Mouse (Mus musculus) retina, adult 2 months (tissue): Measurements from ENCODE around the gene Prkd3.

Source experiments
- DNase-seq: peaks from one replicate; pipeline ENCODE4 v3.0.0-alpha.2; 2012; ENCODE audit warnings: low read depth, low spot score

Prkd3 gene

DNA sequence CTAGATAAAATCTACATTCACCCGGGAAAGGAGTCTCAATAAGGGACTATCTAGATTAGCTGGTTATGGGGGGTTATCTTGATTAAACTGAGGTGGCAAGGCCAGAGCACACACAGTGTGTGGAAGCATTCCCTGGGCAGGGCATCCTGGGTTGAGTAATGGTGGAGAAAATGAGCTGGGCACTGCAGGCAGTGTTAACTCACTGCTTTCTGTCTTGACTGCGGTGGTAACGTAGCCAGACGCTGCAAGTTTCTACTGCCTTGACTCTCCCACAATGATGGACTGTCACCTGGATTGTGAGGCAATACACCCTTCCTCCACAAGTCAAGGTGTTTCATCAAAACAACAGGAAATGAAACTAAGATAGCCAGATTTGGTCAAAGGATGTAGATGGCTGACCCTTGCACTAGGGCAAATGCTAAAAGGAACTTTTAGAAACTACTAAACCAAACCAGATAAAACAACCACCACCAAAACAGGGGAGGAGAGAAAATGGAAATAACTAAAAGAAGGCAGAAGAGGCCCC, 20.8 kb downstream of the Prkd3 start:
- no peak for DNase-seq

DNA sequence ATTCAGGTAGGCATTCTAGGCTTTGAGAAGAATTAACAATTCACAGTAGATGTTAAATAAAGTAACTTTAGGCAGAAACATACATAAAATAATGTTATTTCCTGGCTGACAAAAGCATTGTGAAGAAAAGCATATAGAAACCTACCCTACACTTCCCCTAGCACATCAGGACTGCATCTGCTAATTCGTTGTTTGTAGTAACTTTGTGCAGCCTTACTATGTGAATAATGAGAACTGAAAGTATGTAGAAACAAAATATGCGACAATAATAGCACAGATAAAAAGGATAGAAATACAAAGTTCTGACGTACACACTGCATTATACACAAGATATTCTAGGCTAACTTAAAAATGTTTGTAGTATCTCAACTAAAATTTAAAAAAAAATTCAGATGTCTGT, 21.4 kb downstream of the Prkd3 start:
- no peak for DNase-seq

DNA sequence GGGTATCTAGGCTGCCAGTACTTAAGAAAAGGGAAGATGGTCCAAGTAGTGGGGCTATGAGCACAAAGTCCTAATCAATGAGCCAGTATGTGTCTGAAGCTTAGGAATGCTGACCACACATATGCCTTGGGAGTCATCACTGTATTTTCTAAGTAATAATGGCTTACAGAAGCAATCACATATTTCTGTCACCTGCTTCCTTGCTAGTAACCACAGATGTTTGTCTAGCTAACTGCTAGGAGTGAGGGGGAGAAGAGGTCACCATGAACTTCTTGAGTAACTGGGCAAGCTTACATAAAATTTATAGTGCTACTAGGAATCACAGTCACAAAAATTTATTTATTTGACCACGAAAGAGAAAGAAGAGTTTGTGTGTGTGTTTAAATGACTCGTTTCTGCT, 22.5 kb downstream of the Prkd3 start:
- DNase-seq, result no peak

DNA sequence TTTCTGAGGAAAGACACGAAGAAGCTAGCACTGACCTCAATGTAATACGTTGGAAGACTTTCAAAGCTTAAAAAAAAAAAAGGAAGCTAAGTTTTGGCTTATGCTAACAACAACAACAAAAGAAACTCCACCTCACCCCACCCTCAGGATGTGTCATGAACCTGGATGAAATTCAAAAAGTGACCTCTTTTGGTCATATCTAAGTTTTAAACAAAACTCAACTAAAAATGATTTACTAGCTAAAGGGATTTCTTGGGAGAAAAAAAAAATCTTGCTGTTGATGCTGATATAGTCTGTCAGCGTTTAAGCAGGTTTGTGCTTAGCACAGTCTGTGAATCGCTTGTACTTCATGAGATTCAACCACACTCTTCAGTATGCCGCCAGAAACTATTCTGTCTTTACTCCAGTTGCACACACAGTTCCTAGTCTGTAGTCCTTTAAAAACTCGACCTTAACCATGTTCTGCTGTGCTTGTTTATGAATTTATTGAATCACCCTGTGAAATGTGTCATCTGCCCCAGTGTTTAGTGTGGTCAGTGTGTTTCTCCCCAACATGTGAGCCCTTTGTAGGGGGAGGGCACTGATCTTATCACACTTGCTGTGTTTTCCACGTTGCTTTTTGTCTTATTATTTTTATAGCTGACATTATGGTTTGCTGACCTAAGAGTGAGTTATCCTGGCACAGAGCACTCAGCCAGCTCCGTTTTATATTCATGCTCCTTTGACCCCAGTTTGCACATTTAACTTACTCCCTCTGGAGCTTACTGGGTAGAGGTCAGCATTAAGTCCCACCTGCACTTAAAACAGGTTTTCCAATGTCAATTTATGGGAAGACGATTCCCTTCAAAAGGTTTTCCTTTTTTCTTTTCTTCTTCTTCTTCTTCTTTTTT, 25.4 kb downstream of the Prkd3 start:
- no peak for DNase-seq

DNA sequence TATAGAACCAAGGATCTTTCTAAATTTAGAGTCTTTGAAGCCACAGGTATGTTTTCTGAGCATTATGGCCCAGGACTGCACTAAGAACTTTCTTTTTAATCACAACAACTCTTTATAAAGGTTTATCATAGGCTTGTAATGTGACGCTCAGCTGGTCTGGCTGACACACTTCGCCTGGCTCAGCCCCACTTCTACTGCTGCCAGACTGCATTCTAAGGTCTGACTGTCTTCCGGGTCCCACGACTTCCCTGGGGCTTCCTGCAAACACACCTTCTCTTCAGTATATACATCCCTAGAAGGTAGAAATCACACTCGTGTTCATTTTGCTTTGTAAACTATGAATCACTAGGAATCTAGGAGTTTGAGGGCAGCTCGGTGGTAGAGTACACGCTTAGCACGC, 26.2 kb downstream of the Prkd3 start:
- no peak for DNase-seq

DNA sequence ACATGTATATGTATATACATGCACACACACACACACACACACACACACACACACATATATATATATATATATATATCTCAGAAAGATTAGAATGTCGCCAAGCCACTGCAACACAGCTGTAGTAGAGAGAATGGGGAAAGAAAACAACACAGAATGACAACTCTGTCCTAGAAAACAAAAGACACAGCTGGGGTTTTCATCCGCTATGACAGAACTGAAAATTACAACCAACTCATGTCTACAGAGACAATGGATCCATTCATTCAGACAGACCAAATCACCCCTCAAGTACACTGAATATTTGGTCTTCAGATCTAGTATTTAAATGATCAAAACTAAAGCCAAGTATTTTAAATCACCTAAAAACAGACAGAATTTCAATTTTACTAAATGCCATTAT, 26.9 kb downstream of the Prkd3 start:
- DNase-seq, result no peak

DNA sequence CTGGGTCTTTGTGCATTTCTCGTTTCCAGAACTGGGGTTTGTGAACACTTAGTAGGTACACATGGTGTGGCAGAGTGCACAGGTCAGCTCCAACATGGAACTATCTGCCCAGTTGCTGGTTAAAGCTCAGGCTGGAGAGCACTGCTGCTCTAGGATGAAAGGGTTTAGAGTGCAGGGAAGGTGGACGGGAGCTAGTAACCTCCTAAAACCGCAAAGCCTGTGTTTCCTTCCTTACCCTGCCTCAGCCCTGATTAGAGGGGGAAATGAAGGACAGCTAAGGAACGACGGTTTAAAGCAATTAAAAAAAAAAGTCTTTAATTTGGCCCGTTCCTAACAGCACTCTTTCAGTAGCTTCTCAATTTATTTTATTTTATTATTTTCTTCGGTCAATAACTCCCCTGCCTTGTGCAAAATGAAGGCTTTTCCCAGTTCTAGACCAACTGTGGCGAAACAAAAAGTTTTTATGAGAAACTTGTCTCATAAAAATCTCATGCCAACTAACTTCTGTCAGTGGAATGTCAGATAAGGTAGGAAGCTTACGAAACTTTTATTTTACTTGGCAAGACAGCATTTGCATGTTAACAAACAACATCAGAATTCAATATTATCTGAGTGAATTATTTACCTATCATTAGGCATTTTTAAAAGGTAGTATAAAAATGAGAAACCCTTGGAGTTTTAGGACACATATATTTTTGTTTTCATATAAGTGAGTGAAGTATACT, 28.2 kb downstream of the Prkd3 start:
- no peak for DNase-seq

DNA sequence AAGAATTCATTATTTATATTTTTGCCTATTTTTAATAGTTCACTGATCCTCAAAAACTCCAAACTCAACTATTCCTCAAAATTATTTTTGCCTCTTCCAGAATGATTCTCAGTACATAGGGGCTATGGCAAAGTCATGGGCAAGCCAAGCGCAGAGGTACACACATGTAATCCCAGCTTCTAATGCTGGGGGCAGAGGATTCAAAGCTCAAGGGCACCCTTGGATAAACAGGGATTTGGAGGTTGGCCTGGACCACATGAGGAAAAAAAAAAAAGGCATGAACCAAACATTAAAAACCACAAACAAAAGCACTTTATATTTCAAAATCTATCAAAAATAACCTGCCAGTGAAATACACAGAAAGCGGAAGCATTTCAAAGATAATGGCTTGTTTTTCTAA, 29.1 kb downstream of the Prkd3 start:
- no peak for DNase-seq

DNA sequence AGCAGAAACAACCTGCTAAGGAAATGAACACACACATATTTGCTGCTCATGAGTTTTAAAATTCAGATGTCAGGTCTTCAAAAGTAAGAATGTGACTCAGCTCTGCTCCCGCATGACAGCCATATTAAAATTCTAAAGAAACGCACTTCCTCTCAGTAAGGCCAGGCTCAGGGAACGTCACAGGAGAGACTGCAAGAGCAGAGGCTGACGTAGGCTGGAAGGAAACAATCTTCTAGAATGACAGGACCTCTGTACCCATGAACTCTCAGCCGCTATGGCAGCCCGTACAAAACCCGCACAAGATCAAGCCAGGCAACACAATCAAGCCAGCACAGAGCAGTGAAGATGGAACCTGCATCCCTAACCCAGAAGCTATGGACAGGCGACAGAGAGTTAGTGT, 31.6 kb downstream of the Prkd3 start:
- no peak for DNase-seq

DNA sequence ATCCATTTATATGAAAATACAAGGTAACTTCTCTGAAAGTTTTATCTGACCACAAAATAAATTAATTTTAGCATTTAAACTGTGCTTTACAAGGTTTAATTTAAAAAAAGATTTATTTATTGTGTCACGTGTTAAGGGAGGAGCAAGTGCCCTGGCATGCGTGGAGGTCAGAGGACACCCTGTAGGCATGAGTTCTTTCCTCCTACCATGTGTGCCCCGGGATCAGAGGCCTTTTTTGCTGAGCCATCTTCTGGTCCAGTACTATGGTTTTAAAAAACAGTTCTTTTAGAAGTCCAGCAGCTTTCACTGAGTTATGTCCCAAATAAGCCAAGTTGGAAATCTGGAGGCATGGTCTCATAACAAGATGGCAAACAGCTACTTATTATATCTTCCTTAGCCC, 36.9 kb downstream of the Prkd3 start:
- no peak for DNase-seq

DNA sequence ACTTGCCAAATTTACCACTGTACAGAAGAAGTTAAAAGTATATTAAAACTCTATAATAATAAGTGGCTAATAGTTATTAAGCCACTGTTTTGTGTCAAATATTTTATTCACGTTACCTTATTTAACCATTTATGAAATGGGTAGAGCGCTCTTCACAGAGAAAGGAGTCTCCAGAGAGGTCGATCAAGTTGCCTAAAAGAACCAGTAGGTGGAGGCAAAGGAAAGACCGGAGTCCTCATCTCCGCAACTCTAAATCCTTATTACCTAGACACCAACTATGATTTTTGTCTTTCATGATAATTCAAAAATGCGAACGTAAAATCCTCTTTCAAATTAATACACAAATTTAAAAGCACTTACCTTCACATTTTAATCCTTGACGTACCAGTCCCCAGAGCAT, 37.5 kb downstream of the Prkd3 start:
- DNase-seq, result no peak

DNA sequence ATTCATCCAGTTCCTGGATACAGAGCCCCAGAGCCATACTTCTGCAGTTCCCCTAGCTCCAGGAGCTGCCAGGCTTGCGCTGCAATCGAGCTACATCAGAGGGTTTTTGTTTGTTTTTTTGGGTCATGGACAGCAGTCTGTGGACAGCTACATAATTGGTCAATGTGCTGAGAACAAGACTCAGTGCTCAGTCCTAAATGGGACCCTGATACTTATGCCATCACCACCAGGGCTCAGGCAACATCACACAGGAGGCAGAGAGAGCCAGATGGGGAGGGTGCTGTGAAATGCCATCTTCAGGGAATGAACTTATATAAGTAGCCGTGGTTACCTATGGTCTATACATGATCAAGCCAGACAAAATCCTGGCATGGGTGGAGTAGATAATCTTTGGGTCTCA, 52.1 kb downstream of the Prkd3 start:
- no peak for DNase-seq

DNA sequence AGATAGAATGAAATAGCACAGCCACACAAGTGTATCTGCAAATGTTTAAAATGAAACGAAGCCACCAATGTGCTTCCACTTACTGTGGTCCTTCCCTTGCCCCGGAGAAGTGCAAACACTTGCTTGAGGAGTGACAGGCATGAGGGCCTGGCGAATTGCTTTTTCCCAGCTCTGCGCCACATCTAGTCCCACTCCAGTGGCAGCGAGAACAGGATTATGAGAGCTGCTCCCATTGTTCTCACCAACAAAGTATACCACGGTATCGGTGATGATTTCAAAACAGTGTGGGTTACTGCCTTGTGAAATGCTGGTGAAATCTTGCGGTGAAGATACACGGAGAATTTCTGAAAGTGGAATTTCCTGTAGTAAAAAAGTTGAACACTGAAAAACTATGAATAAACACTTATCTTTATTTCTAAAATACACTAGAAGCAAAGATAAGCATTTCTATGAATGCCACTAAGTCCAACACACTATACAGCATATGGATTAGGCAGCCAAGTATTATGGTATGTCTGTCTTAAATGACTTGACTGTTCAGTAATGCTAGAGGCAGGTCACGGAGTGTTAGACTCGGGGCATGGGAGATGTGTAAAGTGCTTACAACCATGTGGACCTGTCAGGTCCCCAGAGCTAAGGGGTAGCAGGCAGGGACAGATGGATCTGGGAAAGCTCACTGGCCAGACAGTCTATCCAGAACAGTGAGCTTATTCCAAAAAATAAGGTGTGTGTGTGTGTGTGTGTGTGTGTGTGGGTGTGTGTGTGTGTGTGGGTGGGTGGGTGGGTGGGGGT, 54.3 kb downstream of the Prkd3 start:
- DNase-seq, result no peak

DNA sequence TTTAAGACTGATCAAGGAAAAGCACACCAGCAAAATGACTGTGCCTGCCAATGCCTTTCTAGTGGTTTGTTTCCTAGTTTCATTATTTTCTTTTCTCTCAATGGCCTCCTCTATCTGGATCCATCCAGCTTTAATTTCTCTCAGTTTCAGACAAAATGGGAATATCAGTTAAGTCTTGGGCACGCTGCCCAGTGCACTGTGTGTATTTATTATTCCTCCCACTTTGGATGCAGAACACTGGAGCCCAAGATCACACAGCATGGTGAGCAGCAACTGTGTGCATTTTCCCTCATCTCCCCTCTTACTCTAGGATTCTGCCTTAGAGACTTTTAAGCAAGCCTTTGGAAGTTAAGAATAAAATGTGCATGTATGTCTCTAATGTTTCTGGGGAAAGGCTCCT, 56.2 kb downstream of the Prkd3 start:
- DNase-seq, result no peak

DNA sequence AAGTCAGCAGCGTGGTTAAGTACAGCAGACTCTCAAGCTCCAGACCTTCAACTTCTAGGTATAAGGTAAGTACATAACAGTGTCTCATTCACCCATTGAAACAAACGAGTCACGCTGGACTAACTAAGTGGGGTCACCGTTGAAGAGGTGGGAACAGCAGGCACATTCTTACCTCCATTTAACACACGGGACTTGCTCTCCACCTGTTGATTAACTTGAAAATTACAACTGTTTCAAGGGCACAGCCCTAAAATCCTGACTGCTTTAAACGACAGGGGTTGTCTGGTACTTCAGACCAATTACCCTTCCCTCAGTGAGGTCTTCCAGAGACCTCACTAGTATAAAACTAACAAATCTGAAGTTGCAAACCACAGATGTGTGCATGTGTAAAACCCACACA, 61.1 kb downstream of the Prkd3 start:
- no peak for DNase-seq

DNA sequence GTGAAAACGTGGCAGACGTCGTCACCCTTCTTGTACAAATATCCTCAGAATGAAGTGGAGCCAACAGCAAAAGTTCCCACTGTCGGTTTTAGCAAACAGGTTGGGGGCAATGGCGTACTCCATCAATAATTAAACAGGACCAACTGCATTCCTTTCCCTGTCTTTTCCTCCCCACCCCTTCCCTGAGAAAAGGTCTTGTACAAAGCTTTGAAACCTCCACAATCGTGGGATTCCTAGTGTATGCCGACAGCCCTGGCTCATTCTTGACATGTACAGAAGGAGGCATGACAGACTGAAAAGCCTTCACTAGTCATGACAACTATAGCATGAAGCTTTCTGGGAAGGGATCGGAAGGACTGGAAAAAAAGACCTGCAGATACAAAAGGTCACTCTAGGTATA, 67.4 kb downstream of the Prkd3 start:
- no peak for DNase-seq

DNA sequence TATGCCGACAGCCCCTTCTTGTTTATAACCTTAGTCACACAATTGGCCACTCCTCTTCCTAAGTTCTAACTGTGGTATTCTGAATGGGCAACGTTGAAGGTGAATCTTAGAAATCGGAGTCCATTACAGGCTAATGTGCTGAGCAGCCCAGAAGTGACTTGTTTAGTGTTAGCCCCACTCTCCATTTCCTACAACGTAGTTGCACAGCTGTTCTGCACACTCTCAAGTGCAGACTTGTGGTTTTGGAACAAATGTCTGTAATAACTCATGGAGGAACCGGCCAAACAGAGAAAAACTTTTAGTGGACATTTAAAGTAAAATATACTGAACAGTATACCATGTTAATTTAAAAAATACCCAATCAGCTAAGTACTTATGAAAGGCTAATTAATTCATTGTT, 68.5 kb downstream of the Prkd3 start:
- DNase-seq, result no peak

DNA sequence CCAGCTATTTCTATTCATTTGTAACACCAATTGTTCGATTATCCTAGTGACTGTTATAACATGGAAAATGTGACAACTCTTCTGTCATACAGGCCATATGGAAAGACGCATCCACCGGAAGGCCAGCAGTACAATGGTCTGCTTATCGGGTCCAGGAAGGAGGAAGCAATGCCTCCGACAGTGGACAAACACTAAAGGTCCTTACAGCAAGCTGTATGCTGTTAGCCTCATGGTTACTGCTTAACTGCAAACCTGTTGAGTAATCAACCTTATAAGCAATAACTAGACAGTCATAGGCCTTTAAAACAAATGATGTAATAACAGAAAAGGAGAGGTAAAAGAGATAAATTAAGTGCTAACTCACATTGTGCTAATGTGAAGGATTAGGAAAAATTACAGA, 69.4 kb downstream of the Prkd3 start:
- DNase-seq, result no peak

DNA sequence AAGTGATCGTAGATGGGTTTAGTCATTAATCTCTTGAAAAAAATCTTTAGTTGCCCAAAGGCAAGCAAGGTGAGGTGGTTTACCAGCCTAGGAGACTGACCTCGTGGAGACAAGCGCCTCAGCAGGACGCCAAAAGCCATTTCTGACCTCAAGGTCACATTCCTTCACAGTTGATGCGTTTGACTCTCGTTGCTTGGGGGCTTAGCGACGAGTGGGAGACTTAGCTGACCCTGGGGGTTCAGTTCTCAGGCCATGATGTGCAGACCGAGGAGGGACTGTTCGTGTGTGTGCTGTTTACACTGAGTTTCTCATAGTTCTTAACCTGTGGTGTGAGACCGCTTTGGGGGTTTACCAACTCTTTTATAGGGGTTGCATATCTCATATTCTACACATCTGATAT, 78.0 kb downstream of the Prkd3 start:
- no peak for DNase-seq

DNA sequence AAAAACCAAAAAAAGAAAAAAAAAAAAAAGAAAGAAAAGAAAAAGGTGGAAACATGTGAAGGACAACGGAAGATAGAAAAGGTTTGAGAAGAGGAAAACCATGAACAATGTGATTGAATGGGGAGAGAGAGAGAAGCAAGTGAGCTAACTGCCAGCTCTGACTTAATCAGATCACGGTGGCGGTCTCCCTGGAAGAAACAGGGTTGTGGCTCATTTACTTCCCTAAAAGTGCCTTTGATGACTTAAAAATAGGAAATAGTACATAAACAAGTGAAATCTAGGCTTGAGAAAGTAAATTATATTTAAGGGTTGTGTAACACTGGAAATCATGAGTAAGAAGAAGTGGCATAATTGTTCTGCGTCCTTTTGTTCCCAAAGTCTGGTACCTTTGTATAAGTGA, 81.7 kb downstream of the Prkd3 start:
- DNase-seq, result no peak

DNA sequence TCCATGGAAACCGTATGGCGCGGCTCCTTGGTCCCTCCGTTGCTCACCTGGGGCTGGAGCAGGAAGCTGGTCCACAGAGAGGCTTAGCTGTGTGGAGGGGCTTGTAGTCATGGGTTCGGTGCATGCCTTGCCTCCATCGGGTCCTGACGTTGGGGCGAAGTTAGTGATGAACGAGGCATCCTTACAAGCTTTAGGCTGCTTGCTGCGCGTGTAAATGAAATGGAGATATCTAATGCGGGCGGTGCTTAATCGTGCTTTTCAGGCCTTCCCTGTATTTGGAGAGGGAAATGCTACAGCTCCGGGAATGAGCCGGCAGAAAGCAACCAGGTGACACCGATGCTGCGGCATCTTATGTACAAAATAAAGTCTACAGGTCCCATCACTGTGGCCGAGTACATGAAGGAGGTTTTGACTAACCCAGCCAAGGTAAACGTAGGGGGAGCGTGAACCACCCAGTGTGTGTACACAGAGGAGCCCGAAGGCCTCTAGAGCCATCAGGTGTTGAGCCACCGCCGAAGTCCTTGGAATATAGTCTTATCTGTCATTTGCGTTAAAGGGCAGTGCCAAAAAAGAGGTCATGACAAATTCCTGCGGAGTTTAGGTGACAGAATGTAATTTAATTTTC, 83.3 kb downstream of the Prkd3 start:
- no peak for DNase-seq
